Mouse (Mus musculus) embryonic facial prominence, embryonic 14.5 days (tissue): ENCODE measurements around the gene Dnm2. TPM values are rescaled to one million over a fixed set of nuclear protein-coding genes. Genes with fewer than 3 reads are reported as not detected.

Experiments
- ATAC-seq: fragments of 200-750 bp; cut with Nextera tagmentation; 2 replicates; pipeline ENCODE4 v1.8.0; 2017; ENCODE audit warnings: low read depth, moderate number of reproducible peaks, moderate TSS enrichment
- DNase-seq: peaks from one replicate; pipeline ENCODE4 v3.0.0-alpha.2; 2015; ENCODE audit warnings: low spot score
- H3K27ac ChIP-seq: fragments of 300-500 bp; sonication (generic); replicated peaks from 2 replicates; pipeline ENCODE4 v1.5.1; 2014; ENCODE audit warnings: low read depth, mild to moderate bottlenecking, low read length, moderate library complexity
- H3K27me3 ChIP-seq: fragments of 300-500 bp; sonication (generic); replicated peaks from 2 replicates; pipeline ENCODE4 v1.6.1; 2014; ENCODE audit warnings: low read length; ENCODE audit not compliant: control insufficient read depth, insufficient read depth
- H3K36me3 ChIP-seq: fragments of 300-500 bp; sonication (generic); 2 replicates; pipeline ENCODE4 v1.6.1; 2014; ENCODE audit warnings: low read length, mixed read lengths; ENCODE audit not compliant: control insufficient read depth, insufficient read depth
- H3K4me1 ChIP-seq: fragments of 300-500 bp; sonication (generic); 2 replicates; pipeline ENCODE4 v1.6.1; 2014; ENCODE audit warnings: antibody characterized with exemption, low read length; ENCODE audit not compliant: control insufficient read depth, insufficient read depth
- H3K4me2 ChIP-seq: fragments of 300-500 bp; sonication (generic); 2 replicates; pipeline ENCODE4 v1.6.1; 2014; ENCODE audit warnings: low read depth, mild to moderate bottlenecking, low read length, moderate library complexity, mixed read lengths
- H3K4me3 ChIP-seq: fragments of 300-500 bp; sonication (generic); 2 replicates; pipeline ENCODE4 v1.5.1; 2014; ENCODE audit warnings: low read depth, mild to moderate bottlenecking, low read length
- H3K9ac ChIP-seq: fragments of 300-500 bp; sonication (generic); 2 replicates; pipeline ENCODE4 v1.6.1; 2014; ENCODE audit warnings: low read depth, mild to moderate bottlenecking, low read length, moderate library complexity, mixed read lengths
- H3K9me3 ChIP-seq: fragments of 300-500 bp; sonication (generic); 2 replicates; pipeline ENCODE4 v1.6.1; 2016; ENCODE audit warnings: low read length; ENCODE audit not compliant: control insufficient read depth
- WGBS: fragments of 180-500 bp; shearing (Covaris S2); extraction: QIAGEN DNeasy Blood & Tissue Kit; methylation state at CpG from one replicate; pipeline ENCODE4 v1.1.7; 2014; 5-methylcytosine and 5-hydroxymethylcytosine counted together
- polyA plus RNA-seq: library from polyadenylated mRNA; unstranded; fragments of >200 nt; fragmentation: Nextera tagmentation; extraction: Ambion mirVana; gene quantifications from 2 replicates; pipeline ENCODE4 v1.2.1, GENCODE M21; 2014

Dnm2 gene
- polyA plus RNA-seq, 1 experiment from 2014 or later: 65.8 TPM

- peak overlapping the region; percentile 77 for H3K4me2 ChIP-seq
- under 1% methylated on average over 39 of the region's 67 CpGs for WGBS
- H3K36me3 ChIP-seq: peaks cover 14% of the 10 kb centered on the region
Observed at GRCm38 (mm10) chr9:21545916-21546788, 121.4 kb downstream of the Dnm2 start.

GRCm38 (mm10) chr9:21546789-21547074 is 122.0 kb downstream of the Dnm2 start, which contains the start of gene Carm1:
Gene Carm1, plus strand, starts transcription at chr9:21546894.
- no peak for ATAC-seq
- Histone ChIP-seq H3K27ac (peak within 1 kb of the TSS; percentile 99), H3K4me3 (peak within 1 kb of the TSS; percentile 88), H3K9me3 (no peaks in the 10 kb centered on the region), H3K4me2 (peak within 1 kb of the TSS; percentile 77), H3K4me1 (peaks cover 19% of the 10 kb centered on the region), H3K36me3 (peaks cover 19% of the 10 kb centered on the region), H3K9ac (peak within 1 kb of the TSS; percentile 99), H3K27me3 (no peaks in the 10 kb centered on the region)
- DNase-seq: no peak
- no CpG with 5 or more reads among the region's 52 CpGs for WGBS

More at GRCm38 (mm10) chr9:21545916-21546788, 121.4 kb downstream of the Dnm2 start:
- Histone ChIP-seq H3K4me1 (peaks cover 19% of the 10 kb centered on the region), H3K27me3 (no peaks in the 10 kb centered on the region), H3K9ac (peak overlapping the region; percentile 64), H3K27ac (peak overlapping the region; percentile 99), H3K4me3 (peak overlapping the region; percentile 88), H3K9me3 (no peaks in the 10 kb centered on the region)
- DNase-seq: peak; percentile 99
- ATAC-seq: peak; percentile 94

- 0% methylated on average over 22 of the region's 66 CpGs for WGBS
- Histone ChIP-seq H3K27me3 (no peaks in the 10 kb centered on the region), H3K27ac (peak overlapping the region; percentile 99), H3K9ac (peak overlapping the region; percentile 99), H3K4me3 (peak overlapping the region; percentile 88), H3K36me3 (peaks cover 19% of the 10 kb centered on the region), H3K4me2 (peak overlapping the region; percentile 77), H3K9me3 (no peaks in the 10 kb centered on the region), H3K4me1 (peaks cover 19% of the 10 kb centered on the region)
- ATAC-seq: peak; percentile 1; the same call in 1 of the 2 replicates
- peak; percentile 81 for DNase-seq
Observed at GRCm38 (mm10) chr9:21547075-21547941, 122.6 kb downstream of the Dnm2 start.

- Histone ChIP-seq H3K4me3 (no peak overlapping the region), H3K9me3 (no peaks in the 10 kb centered on the region), H3K36me3 (peaks cover 23% of the 10 kb centered on the region), H3K27ac (no peak overlapping the region), H3K9ac (no peak overlapping the region), H3K4me1 (peaks cover 9% of the 10 kb centered on the region), H3K4me2 (no peak overlapping the region), H3K27me3 (no peaks in the 10 kb centered on the region)
- 92% methylated on average over 2 of the region's 2 CpGs for WGBS
- ATAC-seq (no peak), DNase-seq (no peak)
Observed at GRCm38 (mm10) chr9:21551049-21551448, 126.3 kb downstream of the Dnm2 start.

GRCm38 (mm10) chr9:21553607-21554273 is 129.0 kb downstream of the Dnm2 start:
- Histone ChIP-seq H3K9me3 (no peaks in the 10 kb centered on the region), H3K27me3 (no peaks in the 10 kb centered on the region), H3K4me3 (no peak overlapping the region), H3K4me2 (no peak overlapping the region), H3K27ac (no peak overlapping the region), H3K9ac (no peak overlapping the region), H3K36me3 (peaks cover 32% of the 10 kb centered on the region), H3K4me1 (peaks cover 4% of the 10 kb centered on the region)
- ATAC-seq (no peak), DNase-seq (no peak)
- WGBS: 86% methylated on average over 6 of the region's 6 CpGs

- no peak for ATAC-seq
- no peak for DNase-seq
- H3K36me3 ChIP-seq: peaks cover 31% of the 10 kb centered on the region
- no peak overlapping the region for H3K27ac ChIP-seq
- no peaks in the 10 kb centered on the region for H3K27me3 ChIP-seq
- no peak overlapping the region for H3K4me3 ChIP-seq
- 88% methylated on average over 6 of the region's 6 CpGs for WGBS
- no peak overlapping the region for H3K4me2 ChIP-seq
- H3K9me3 ChIP-seq: no peaks in the 10 kb centered on the region
- H3K4me1 ChIP-seq: no peaks in the 10 kb centered on the region
- H3K9ac ChIP-seq: no peak overlapping the region
Observed at GRCm38 (mm10) chr9:21555198-21555742, 130.6 kb downstream of the Dnm2 start.

- Histone ChIP-seq H3K27ac (no peak overlapping the region), H3K9ac (no peak overlapping the region), H3K9me3 (no peaks in the 10 kb centered on the region), H3K4me3 (no peak overlapping the region), H3K27me3 (no peaks in the 10 kb centered on the region), H3K4me2 (no peak overlapping the region), H3K4me1 (no peaks in the 10 kb centered on the region), H3K36me3 (peaks cover 30% of the 10 kb centered on the region)
- DNase-seq (no peak), ATAC-seq (no peak)
- WGBS: 95% methylated on average over 2 of the region's 2 CpGs
Observed at GRCm38 (mm10) chr9:21556996-21557395, 132.3 kb downstream of the Dnm2 start.
